8 mouse cellular contexts compared by ENCODE assay signal in the genomic region with DNA sequence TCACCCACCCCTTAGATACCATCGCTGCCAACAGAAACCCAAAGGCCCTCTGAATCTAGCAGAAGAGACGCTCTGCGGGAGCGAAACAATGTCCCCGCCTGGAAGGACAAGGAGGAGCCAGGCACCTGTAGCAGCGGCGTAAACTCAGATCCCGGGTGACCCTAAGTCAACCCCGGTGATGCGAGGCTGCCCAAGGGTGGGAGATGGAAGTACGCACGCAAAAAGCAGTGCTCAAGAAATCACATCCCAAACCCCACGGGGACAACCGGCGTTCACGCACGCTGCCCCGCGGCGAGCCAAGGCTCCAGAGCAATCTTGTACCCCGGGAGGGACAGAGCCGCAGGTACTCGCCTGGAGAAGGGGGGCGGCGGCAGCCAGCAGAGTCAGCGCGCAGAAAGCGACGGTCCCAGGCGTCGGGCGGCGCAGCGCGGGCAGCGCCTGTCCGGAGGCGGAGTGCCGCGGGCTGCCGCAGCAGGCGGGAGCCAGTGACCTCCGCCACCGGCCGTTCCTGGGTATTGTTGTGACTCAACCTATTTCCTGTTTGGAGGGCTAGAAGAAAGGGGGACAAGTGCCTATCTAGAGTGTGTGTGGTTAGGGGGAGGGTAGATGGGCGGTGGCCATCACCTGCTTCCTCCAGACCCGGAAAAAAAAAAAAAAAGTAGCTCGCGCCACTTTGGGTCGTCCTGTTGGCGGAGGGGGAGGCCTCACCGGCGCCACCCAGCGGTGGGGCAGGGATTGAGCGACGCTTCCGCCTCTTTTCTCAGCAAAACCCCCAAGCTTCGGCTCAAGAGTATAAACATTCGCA. TPM values are rescaled to one million over a fixed set of nuclear protein-coding genes. Genes with fewer than 3 reads are reported as not detected.
DNase-seq lines count a peak whose midpoint lies in the region; ATAC-seq lines count a peak whose summit lies in the region.

Gene Tjp2, minus strand, starts transcription at position 531 of the 805 bp plus-strand sequence.

- peak; percentile 55 to 69 for DNase-seq in adrenal gland, adult 18-20 months (ENCODE audit: low spot score in 2 of 2)
- peak; percentile 25 to 47 for DNase-seq in cerebellum, postnatal 25 days
- peak; percentile 58 for DNase-seq in gastrocnemius, postnatal 25 days
- DNase-seq in induced T-regulatory cell, adult 2 months (ENCODE audit: low read depth): peak; percentile 80
- peak; percentile 35 to 47 for DNase-seq in left cerebral cortex, postnatal 36 days (ENCODE audit: low spot score in 2 of 2)
- DNase-seq in skeletal muscle tissue, adult 2 months (ENCODE audit: low read depth, low spot score): peak; percentile 38

- ATAC-seq in megakaryocyte-erythroid progenitor cell, adult 5-6 weeks (replicated peaks; ENCODE audit: low FRiP score, low TSS enrichment, poor library complexity, severe bottlenecking): peak; percentile 66
- no peak for ATAC-seq in erythroid progenitor cell, adult 5-6 weeks (replicated peaks; ENCODE audit: low FRiP score, poor library complexity, severe bottlenecking)

- intact Hi-C loops in left cerebral cortex, postnatal 36 days (cut with DNase I): loop anchor here (5.0 kb wide), 2 partner anchors 38 to 72 kb away; no protein-coding TSS in a partner anchor

RNA-seq across cellular contexts. Expression of gene Tjp2, which starts in this region (rescaled TPM):
- 10 to 100 TPM in 1 of 2 experiments, 1 to 10 TPM in 1; 6.3 to 10.5 TPM for total RNA-seq in adrenal gland, adult 18-20 months (2021)
- total RNA-seq in gastrocnemius, postnatal 25 days (2021): 1 to 10 TPM; 4.4 to 4.8 TPM
- total RNA-seq in left cerebral cortex, postnatal 36 days (2021): 10 to 100 TPM; 17.1 TPM
- total RNA-seq in megakaryocyte-erythroid progenitor cell, adult 5-6 weeks (2014; fragmentation: Nextera tagmentation): 1.4 and 2.7 TPM in 2 replicates
- 2.3 and 3.6 TPM in 2 replicates for total RNA-seq in megakaryocyte-erythroid progenitor cell, adult 5-6 weeks (2017)
- total RNA-seq in erythroid progenitor cell, adult 5-6 weeks (2015; ENCODE audit: low replicate concordance): not detected in 2 replicates
- 1.3 and 3.7 TPM in 2 replicates for total RNA-seq in erythroid progenitor cell, adult 5-6 weeks (2017; ENCODE audit: low replicate concordance)
